Mouse (Mus musculus): ENCODE measurements around the gene Cavin2. TPM values are rescaled to one million over a fixed set of nuclear protein-coding genes. Genes with fewer than 3 reads are reported as not detected.

Gene Cavin2
- polyA plus RNA-seq, 1 experiment from 2014 or later = 2.7 TPM

GRCm38 (mm10) chr1:51272583-51273201 is 16.2 kb upstream of the Cavin2 start:
- Histone ChIP-seq H3K27ac (no peak overlapping the region), H3K9me3 (no peaks in the 10 kb centered on the region), H3K36me3 (replicated peaks) (no peaks in the 10 kb centered on the region), H3K27me3 (0 out of 2 replicates have a peak, but pooled peaks cover 9% of the 10 kb centered on the region), H3K4me3 (replicated peaks) (no peak overlapping the region), H3K4me2 (no peak overlapping the region), H3K4me1 (no peaks in the 10 kb centered on the region; the same call in 1 of the 2 replicates), H3K9ac (no peak overlapping the region)
- peak; percentile 36; the same call in 1 of the 2 replicates for ATAC-seq (ENCODE audit: low FRiP score)
- 45% methylated on average over 4 of the region's 4 CpGs for WGBS

GRCm38 (mm10) chr1:51277879-51278567 is 10.9 kb upstream of the Cavin2 start:
- 0 out of 2 replicates have a peak, but pooled peaks cover 3% of the 10 kb centered on the region for H3K27me3 ChIP-seq
- no peaks in the 10 kb centered on the region for H3K36me3 ChIP-seq (replicated peaks)
- no peak overlapping the region for H3K4me3 ChIP-seq (replicated peaks)
- H3K4me1 ChIP-seq = no peaks in the 10 kb centered on the region; the same call in 1 of the 2 replicates
- H3K9me3 ChIP-seq = no peaks in the 10 kb centered on the region
- H3K27ac ChIP-seq = no peak overlapping the region
- WGBS = 89% methylated on average over 2 of the region's 2 CpGs
- no peak overlapping the region for H3K4me2 ChIP-seq
- H3K9ac ChIP-seq = no peak overlapping the region
- ATAC-seq (ENCODE audit: low FRiP score) = no peak

- no peak overlapping the region for H3K4me3 ChIP-seq (replicated peaks)
These were observed 725 bp upstream of the Cavin2 start for GRCm38 (mm10) chr1:51288201-51288600.

GRCm38 (mm10) chr1:51289620-51290445 is 907 bp downstream of the Cavin2 start:
- no peaks in the 10 kb centered on the region for H3K36me3 ChIP-seq (replicated peaks)
- H3K4me1 ChIP-seq = 0 out of 2 replicates have a peak, but pooled peaks cover 6% of the 10 kb centered on the region
- H3K9me3 ChIP-seq = no peaks in the 10 kb centered on the region
- no peak overlapping the region for H3K27ac ChIP-seq
- H3K4me2 ChIP-seq = no peak overlapping the region
- ATAC-seq (ENCODE audit: low FRiP score) = 0 out of 2 replicates have a peak, but pooled peaks have one; percentile 9
- H3K4me3 ChIP-seq (replicated peaks) = no peak overlapping the region
- H3K27me3 ChIP-seq = no peaks in the 10 kb centered on the region
- no peak overlapping the region for H3K9ac ChIP-seq
- WGBS = 88% methylated on average over 17 of the region's 17 CpGs

More at GRCm38 (mm10) chr1:51288201-51288600, 725 bp upstream of the Cavin2 start:
- Histone ChIP-seq H3K4me1 (0 out of 2 replicates have a peak, but pooled peaks cover 6% of the 10 kb centered on the region), H3K9me3 (no peaks in the 10 kb centered on the region), H3K36me3 (replicated peaks) (no peaks in the 10 kb centered on the region), H3K27ac (no peak overlapping the region), H3K27me3 (no peaks in the 10 kb centered on the region), H3K4me2 (no peak overlapping the region), H3K9ac (no peak overlapping the region)
- 89% methylated on average over 3 of the region's 3 CpGs for WGBS
- no peak for ATAC-seq (ENCODE audit: low FRiP score)

GRCm38 (mm10) chr1:51290634-51291033 is 1.7 kb downstream of the Cavin2 start:
- ATAC-seq (ENCODE audit: low FRiP score) = no peak

GRCm38 (mm10) chr1:51292348-51292747 is 3.4 kb downstream of the Cavin2 start:
- Histone ChIP-seq H3K27me3 (no peaks in the 10 kb centered on the region), H3K4me1 (0 out of 2 replicates have a peak, but pooled peaks cover 6% of the 10 kb centered on the region), H3K9me3 (no peaks in the 10 kb centered on the region), H3K4me3 (replicated peaks) (no peak overlapping the region), H3K9ac (no peak overlapping the region), H3K36me3 (replicated peaks) (no peaks in the 10 kb centered on the region), H3K4me2 (no peak overlapping the region), H3K27ac (no peak overlapping the region)
- 89% methylated on average over 4 of the region's 4 CpGs for WGBS
- no peak for ATAC-seq (ENCODE audit: low FRiP score)

More at GRCm38 (mm10) chr1:51290634-51291033, 1.7 kb downstream of the Cavin2 start:
- Histone ChIP-seq H3K4me2 (no peak overlapping the region), H3K36me3 (replicated peaks) (no peaks in the 10 kb centered on the region), H3K9ac (no peak overlapping the region), H3K27me3 (no peaks in the 10 kb centered on the region), H3K27ac (no peak overlapping the region), H3K9me3 (no peaks in the 10 kb centered on the region), H3K4me1 (0 out of 2 replicates have a peak, but pooled peaks cover 6% of the 10 kb centered on the region), H3K4me3 (replicated peaks) (no peak overlapping the region)
- 68% methylated on average over 4 of the region's 4 CpGs for WGBS

GRCm38 (mm10) chr1:51300295-51300930 is 11.5 kb downstream of the Cavin2 start:
- no peak for ATAC-seq (ENCODE audit: low FRiP score)
- H3K4me1 ChIP-seq = no peaks in the 10 kb centered on the region
- 86% methylated on average over 11 of the region's 11 CpGs for WGBS
- no peaks in the 10 kb centered on the region for H3K27me3 ChIP-seq
- H3K36me3 ChIP-seq (replicated peaks) = no peaks in the 10 kb centered on the region
- no peak overlapping the region for H3K9ac ChIP-seq
- H3K4me3 ChIP-seq (replicated peaks) = no peak overlapping the region
- H3K9me3 ChIP-seq = no peaks in the 10 kb centered on the region
- no peak overlapping the region for H3K4me2 ChIP-seq
- H3K27ac ChIP-seq = no peak overlapping the region

GRCm38 (mm10) chr1:51307056-51307455 is 18.1 kb downstream of the Cavin2 start:
- ATAC-seq (ENCODE audit: low FRiP score) = no peak
- Histone ChIP-seq H3K27ac (no peak overlapping the region), H3K4me1 (no peaks in the 10 kb centered on the region), H3K27me3 (no peaks in the 10 kb centered on the region), H3K4me2 (no peak overlapping the region), H3K36me3 (replicated peaks) (no peaks in the 10 kb centered on the region), H3K9ac (no peak overlapping the region), H3K4me3 (replicated peaks) (no peak overlapping the region), H3K9me3 (no peaks in the 10 kb centered on the region)
- 83% methylated on average over 3 of the region's 3 CpGs for WGBS

- no peak overlapping the region for H3K4me2 ChIP-seq
- no peak overlapping the region for H3K9ac ChIP-seq
- no peak overlapping the region for H3K27ac ChIP-seq
- H3K9me3 ChIP-seq = no peaks in the 10 kb centered on the region
- no peak for ATAC-seq (ENCODE audit: low FRiP score)
- H3K36me3 ChIP-seq (replicated peaks) = no peaks in the 10 kb centered on the region
- H3K27me3 ChIP-seq = no peaks in the 10 kb centered on the region
- H3K4me3 ChIP-seq (replicated peaks) = no peak overlapping the region
- 41% methylated on average over 2 of the region's 2 CpGs for WGBS
- H3K4me1 ChIP-seq = no peaks in the 10 kb centered on the region
These were observed 26.6 kb downstream of the Cavin2 start for GRCm38 (mm10) chr1:51315476-51315875.

GRCm38 (mm10) chr1:51323506-51323905 is 34.6 kb downstream of the Cavin2 start:
- Histone ChIP-seq H3K4me2 (no peak overlapping the region), H3K9ac (no peak overlapping the region), H3K9me3 (no peaks in the 10 kb centered on the region), H3K4me1 (no peaks in the 10 kb centered on the region), H3K27ac (no peak overlapping the region), H3K4me3 (replicated peaks) (no peak overlapping the region), H3K27me3 (no peaks in the 10 kb centered on the region), H3K36me3 (replicated peaks) (no peaks in the 10 kb centered on the region)
- no peak for ATAC-seq (ENCODE audit: low FRiP score)
- 82% methylated on average over 6 of the region's 6 CpGs for whole genome bisulfite sequencing

- no peak overlapping the region for H3K9ac ChIP-seq
- no peaks in the 10 kb centered on the region; the same call in 1 of the 2 replicates for H3K27me3 ChIP-seq
- H3K27ac ChIP-seq = no peak overlapping the region
- 82% methylated on average over 1 of the region's 1 CpGs for WGBS
- 0 out of 2 replicates have a peak, but pooled peaks cover 2% of the 10 kb centered on the region for H3K4me1 ChIP-seq
- no peaks in the 10 kb centered on the region for H3K9me3 ChIP-seq
- H3K4me2 ChIP-seq = no peak overlapping the region
- no peak overlapping the region for H3K4me3 ChIP-seq (replicated peaks)
- no peaks in the 10 kb centered on the region for H3K36me3 ChIP-seq (replicated peaks)
- no peak for ATAC-seq (ENCODE audit: low FRiP score)
These were observed 39.6 kb downstream of the Cavin2 start for GRCm38 (mm10) chr1:51328541-51328940.
